In genomic region chr19:46969286-46969985, GRCm38 (mm10) we compare ENCODE assay signal across 9 mouse cellular contexts. TPM values are rescaled to one million over a fixed set of nuclear protein-coding genes. Genes with fewer than 3 reads are reported as not detected.
DNase-seq lines count a peak whose midpoint lies in the region; ATAC-seq and TF ChIP-seq lines count a peak whose summit lies in the region.
"Had no signal": no experiment of that assay in that cellular context is flagged by ENCODE, and none has a peak within 500 bp of the region (broad histone marks: within the 10 kb centered on the region; RNA-seq: fewer than 3 reads in every experiment).

No protein-coding gene starts in this region.

- H3K27me3 ChIP-seq in kidney, embryonic 14.5 days (ENCODE audit: control insufficient read depth, insufficient read depth, low read length) = no peaks in the 10 kb centered on the region
- H3K27me3 ChIP-seq: liver, embryonic 13.5 days had no signal

- TF ChIP-seq POLR2A in bone marrow macrophage, adult 2 months (IDR thresholded peaks at IDR 0.05; ENCODE audit: borderline replicate concordance, low read depth, low read length) = no peak

- H3K4me2 ChIP-seq in kidney, embryonic 14.5 days (replicated peaks; ENCODE audit: low read depth, low read length) = no peak overlapping the region
- H3K4me2 ChIP-seq: liver, embryonic 13.5 days had no signal

- no peak overlapping the region for H3K9ac ChIP-seq in kidney, embryonic 14.5 days (ENCODE audit: low read depth, low read length)
- H3K9ac ChIP-seq: liver, embryonic 13.5 days had no signal

- no peak overlapping the region for H3K4me3 ChIP-seq in kidney, embryonic 14.5 days (ENCODE audit: low read length)
- peak overlapping the region; percentile 31 for H3K4me3 ChIP-seq in bone marrow macrophage, adult 2 months (ENCODE audit: insufficient read depth, low read length)
- H3K4me3 ChIP-seq: liver, embryonic 13.5 days had no signal

- no peak; the same call in 1 of the 2 replicates for TF ChIP-seq CTCF in bone marrow macrophage, adult 2 months (IDR thresholded peaks at IDR 0.05; ENCODE audit: low read depth, low read length)

- ATAC-seq in kidney, embryonic 14.5 days (ENCODE audit: low FRiP score, low TSS enrichment) = no peak
- no peak for ATAC-seq in monocyte, adult 5-6 weeks (replicated peaks; ENCODE audit: insufficient number of reproducible peaks, low FRiP score, low TSS enrichment, poor library complexity, severe bottlenecking)

- no peaks in the 10 kb centered on the region for H3K9me3 ChIP-seq in kidney, embryonic 14.5 days (ENCODE audit: control insufficient read depth, low read length)
- H3K9me3 ChIP-seq: liver, embryonic 13.5 days had no signal

- no peak overlapping the region for H3K27ac ChIP-seq in kidney, embryonic 14.5 days (ENCODE audit: low read depth, low read length)
- peak overlapping the region; percentile 80 for H3K27ac ChIP-seq in bone marrow macrophage, adult 2 months (ENCODE audit: insufficient read depth, low read depth, low read length)

- H3K36me3 ChIP-seq in kidney, embryonic 14.5 days (ENCODE audit: control insufficient read depth, insufficient read depth, low read length) = no peaks in the 10 kb centered on the region
- H3K36me3 ChIP-seq: liver, embryonic 13.5 days had no signal

- peaks cover 12% of the 10 kb centered on the region; the same call in 1 of the 2 replicates for H3K4me1 ChIP-seq in kidney, embryonic 14.5 days (ENCODE audit: control insufficient read depth, insufficient read depth, low read length)
- H3K4me1 ChIP-seq in bone marrow macrophage, adult 2 months (ENCODE audit: control insufficient read depth, insufficient read depth, low read length) = peaks cover 40% of the 10 kb centered on the region

- WGBS in kidney, embryonic 14.5 days = 72% methylated on average over 22 of the region's 22 CpGs

- peak; percentile 88 for DNase-seq in kidney, adult 11 months
- peak; percentile 53 for DNase-seq in heart, postnatal 4 days
- DNase-seq in lung, postnatal 10 days = peak; percentile 56
- DNase-seq in ovary, adult 18-20 months (ENCODE audit: low spot score) = no peak
- DNase-seq in natural killer cell, adult 2 months (ENCODE audit: low spot score in 2 of 2) = no peak
- DNase-seq: liver, embryonic 13.5 days had no signal

RNA-seq across cellular contexts. Expression of gene Ina, which starts 45.1 kb away (rescaled TPM):
- polyA plus RNA-seq in kidney, embryonic 14.5 days (2014; fragmentation: Nextera tagmentation; extraction: Ambion mirVana) = 0.31 and 0.41 TPM in 2 replicates
- polyA plus RNA-seq in bone marrow macrophage, adult 2 months (2012; ENCODE audit: insufficient read depth, insufficient read length, missing spikeins) = not detected in 2 replicates
- total RNA-seq in heart, postnatal 4 days (2021) = under 1 TPM in 1 of 2 experiments, not detected in 1; 0.16 TPM
- total RNA-seq in monocyte, adult 5-6 weeks (2017) = not detected in 3 replicates

RNA-seq across cellular contexts. Expression of gene Nt5c2, which starts 45.5 kb away (rescaled TPM):
- 61.5 and 80.2 TPM in 2 replicates for polyA plus RNA-seq in kidney, embryonic 14.5 days (2014; fragmentation: Nextera tagmentation; extraction: Ambion mirVana)
- 56.5 and 61.9 TPM in 2 replicates for polyA plus RNA-seq in bone marrow macrophage, adult 2 months (2012; ENCODE audit: insufficient read depth, insufficient read length, missing spikeins)
- 100 to 1,000 TPM; 147 to 157 TPM for total RNA-seq in heart, postnatal 4 days (2021)
- 45.4 to 63.8 TPM (median 58.6 TPM) in 3 replicates for total RNA-seq in monocyte, adult 5-6 weeks (2017)

Comparison
In these comparisons a context has a peak if more than half of its experiments do, and no peak if none do; other contexts are left out.
1. DNase-seq: peak in kidney, adult 11 months (single experiment), heart, postnatal 4 days (single experiment) and lung, postnatal 10 days (single experiment); none in ovary, adult 18-20 months (single experiment) and natural killer cell, adult 2 months (0 of 2).